Mouse (Mus musculus) hindbrain, embryonic 14.5 days (tissue): Measurements from ENCODE around the gene Cox6b1. TPM values are rescaled to one million over a fixed set of nuclear protein-coding genes. Genes with fewer than 3 reads are reported as not detected.
A peak's percentile ranks its signal among the peaks of the same experiment; 100 is the strongest.

Experiments used
- ATAC-seq: fragments of 200-750 bp; cut with Nextera tagmentation; 2 replicates; pipeline ENCODE4 v1.8.0; 2017; ENCODE audit warnings: moderate number of reproducible peaks, mild to moderate bottlenecking, moderate TSS enrichment, moderate library complexity; ENCODE audit not compliant: low FRiP score
- DNase-seq: peaks from one replicate; pipeline ENCODE4 v3.0.0-alpha.2; 2015; ENCODE audit warnings: low spot score
- H3K27ac ChIP-seq: fragments of 300-500 bp; sonication (generic); 2 replicates; pipeline ENCODE4 v1.5.1; 2014; ENCODE audit warnings: mild to moderate bottlenecking, moderate library complexity
- H3K27me3 ChIP-seq: fragments of 300-500 bp; sonication (generic); 2 replicates; pipeline ENCODE4 v1.6.1; 2014; ENCODE audit warnings: mild to moderate bottlenecking, low read length, mixed read lengths; ENCODE audit not compliant: control insufficient read depth, insufficient read depth
- H3K36me3 ChIP-seq: fragments of 300-500 bp; sonication (generic); replicated peaks from 2 replicates; pipeline ENCODE4 v1.6.1; 2014; ENCODE audit not compliant: control insufficient read depth, insufficient read depth
- H3K4me1 ChIP-seq: fragments of 300-500 bp; sonication (generic); replicated peaks from 2 replicates; pipeline ENCODE4 v1.6.1; 2014; ENCODE audit warnings: antibody characterized with exemption, low read length, mixed read lengths; ENCODE audit not compliant: control insufficient read depth, insufficient read depth
- H3K4me2 ChIP-seq: fragments of 300-500 bp; sonication (generic); replicated peaks from 2 replicates; pipeline ENCODE4 v1.6.1; 2014; ENCODE audit warnings: mild to moderate bottlenecking, moderate library complexity
- H3K4me3 ChIP-seq: fragments of 300-500 bp; sonication (generic); replicated peaks from 2 replicates; pipeline ENCODE4 v1.5.1; 2014; ENCODE audit warnings: mild to moderate bottlenecking, low read length
- H3K9ac ChIP-seq: fragments of 300-500 bp; sonication (generic); 2 replicates; pipeline ENCODE4 v1.6.1; 2014
- H3K9me3 ChIP-seq: fragments of 300-500 bp; sonication (generic); 2 replicates; pipeline ENCODE4 v1.6.1; 2016; ENCODE audit warnings: low read length; ENCODE audit not compliant: control insufficient read depth
- WGBS: fragments of 180-500 bp; shearing (Covaris S2); extraction: QIAGEN DNeasy Blood & Tissue Kit; methylation state at CpG from one replicate; pipeline ENCODE4 v1.1.7; 2014; 5-methylcytosine and 5-hydroxymethylcytosine counted together
- polyA plus RNA-seq: library from polyadenylated mRNA; unstranded; fragments of >200 nt; fragmentation: Nextera tagmentation; extraction: Ambion mirVana; gene quantifications from 2 replicates; pipeline ENCODE4 v1.2.1, GENCODE M21; 2014

Cox6b1 gene
- polyA plus RNA-seq, 1 experiment from 2014 or later: 1,299 TPM

DNA sequence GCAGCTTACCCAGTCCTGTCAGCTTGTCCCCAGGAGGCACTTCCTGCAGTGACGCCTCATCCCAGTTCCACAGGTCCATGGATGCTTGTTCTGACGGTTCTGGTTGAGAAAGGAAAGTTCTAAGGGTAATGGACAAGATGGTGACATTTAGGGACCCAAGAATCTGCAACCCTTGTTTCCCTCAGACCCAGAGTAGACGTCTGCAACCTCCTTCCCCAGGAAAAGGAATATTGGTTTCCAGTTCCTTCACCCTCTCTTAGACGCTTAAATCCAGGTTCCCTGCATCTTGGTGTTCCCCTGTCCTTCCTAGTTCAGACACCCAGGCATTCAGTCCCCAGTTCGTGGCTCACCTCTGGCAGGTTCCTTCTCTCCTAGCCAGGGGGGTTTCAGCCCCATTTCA lies 9.8 kb upstream of the Cox6b1 start, which contains the start of gene Etv2:
Gene Etv2 (minus strand): TSS at position 101 of the 400 bp plus-strand sequence.
- Histone ChIP-seq H3K4me3 (no peak within 1 kb of the TSS), H3K4me2 (peak within 1 kb of the TSS; percentile 27), H3K36me3 (peaks cover 9% of the 10 kb centered on the region), H3K27me3 (peaks cover 63% of the 10 kb centered on the region), H3K9me3 (no peaks in the 10 kb centered on the region), H3K9ac (no peak within 1 kb of the TSS; the same call in 1 of the 2 replicates), H3K4me1 (peaks cover 5% of the 10 kb centered on the region; the same call in 1 of the 2 replicates), H3K27ac (no peak within 1 kb of the TSS)
- ATAC-seq: no peak
- WGBS: 2% methylated on average over 5 of the region's 5 CpGs
- DNase-seq: no peak

DNA sequence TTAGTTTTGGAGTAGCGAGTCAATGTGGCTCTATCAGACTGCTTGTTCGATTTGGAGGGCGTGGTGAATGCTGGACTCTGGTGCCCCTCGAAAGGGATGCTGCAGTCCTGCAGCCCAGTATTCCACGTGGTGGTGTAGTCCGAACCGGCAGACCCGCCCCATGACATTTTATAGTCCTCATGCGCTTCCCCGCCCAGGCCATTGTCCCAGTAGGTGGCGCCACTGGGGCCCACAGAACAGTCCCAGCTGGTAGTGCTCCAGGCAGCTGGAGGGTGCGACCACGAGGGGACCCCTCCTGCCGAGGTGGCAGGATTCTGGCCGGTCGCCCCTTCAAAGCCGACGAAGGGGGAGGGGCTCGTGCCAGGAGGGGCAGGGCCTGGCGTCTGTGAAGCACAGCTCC lies 8.7 kb upstream of the Cox6b1 start:
- H3K27ac ChIP-seq: no peak overlapping the region
- no peak overlapping the region for H3K4me3 ChIP-seq
- H3K4me2 ChIP-seq: peak overlapping the region; percentile 27
- no peak for ATAC-seq
- peak; percentile 47 for DNase-seq
- H3K9ac ChIP-seq: no peak overlapping the region; the same call in 1 of the 2 replicates
- H3K4me1 ChIP-seq: peaks cover 5% of the 10 kb centered on the region; the same call in 1 of the 2 replicates
- H3K36me3 ChIP-seq: no peaks in the 10 kb centered on the region
- H3K27me3 ChIP-seq: peaks cover 68% of the 10 kb centered on the region
- WGBS: 1% methylated on average over 20 of the region's 20 CpGs
- no peaks in the 10 kb centered on the region for H3K9me3 ChIP-seq

DNA sequence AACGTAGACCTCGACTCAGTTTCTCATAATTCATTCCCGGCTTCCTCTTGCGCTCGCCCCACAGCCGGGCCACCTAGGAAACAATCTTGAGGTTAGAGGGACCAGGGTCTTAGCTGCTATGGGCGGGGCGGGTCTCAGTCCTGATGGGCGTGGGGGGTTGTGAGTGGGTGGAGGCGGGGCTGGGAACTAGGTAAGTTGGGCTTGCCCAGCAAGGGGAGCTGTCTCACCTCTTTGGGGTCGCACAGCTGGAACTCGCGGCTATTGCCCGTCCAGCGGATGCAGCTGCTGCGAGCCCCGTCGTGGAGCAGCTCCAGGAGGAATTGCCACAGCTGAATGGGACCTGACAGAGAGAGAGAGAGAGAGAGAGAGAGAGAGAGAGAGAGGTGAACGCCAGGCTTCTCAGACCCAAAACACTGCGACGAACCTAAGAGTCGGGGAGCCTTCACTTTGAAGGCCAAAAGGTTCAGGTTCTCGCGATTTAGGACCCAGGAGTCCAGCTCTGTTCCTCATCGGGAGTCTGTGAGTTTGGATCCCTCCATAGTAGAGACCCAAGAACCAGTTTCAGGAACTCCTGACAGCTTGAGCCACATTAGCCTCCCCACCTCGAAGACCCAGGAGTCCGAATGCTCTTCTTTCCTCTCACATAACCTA lies 7.9 kb upstream of the Cox6b1 start:
- H3K27ac ChIP-seq: no peak overlapping the region
- peaks cover 5% of the 10 kb centered on the region; the same call in 1 of the 2 replicates for H3K4me1 ChIP-seq
- H3K4me2 ChIP-seq: no peak overlapping the region
- WGBS: 7% methylated on average over 27 of the region's 27 CpGs
- H3K36me3 ChIP-seq: no peaks in the 10 kb centered on the region
- no peaks in the 10 kb centered on the region for H3K9me3 ChIP-seq
- no peak for DNase-seq
- no peak overlapping the region for H3K4me3 ChIP-seq
- H3K9ac ChIP-seq: no peak overlapping the region
- ATAC-seq: no peak
- peaks cover 68% of the 10 kb centered on the region for H3K27me3 ChIP-seq

DNA sequence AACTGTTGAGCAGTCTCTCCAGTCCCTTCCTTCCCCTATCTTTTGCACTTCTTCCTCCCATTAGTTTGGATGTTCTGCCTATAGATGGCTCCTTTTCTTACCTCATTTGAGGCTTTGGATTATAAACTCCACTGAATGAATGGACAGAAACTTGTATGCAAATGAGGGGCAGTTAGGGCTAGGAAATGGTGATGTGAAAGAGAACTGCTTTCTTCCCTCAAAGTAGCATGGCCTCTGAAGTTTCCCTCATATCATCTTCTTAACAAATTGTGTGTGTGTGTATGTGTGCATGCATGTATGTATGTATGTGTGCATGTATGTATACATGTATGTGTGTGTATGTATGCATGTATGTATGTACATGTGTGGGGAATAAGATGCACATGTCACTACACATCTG lies 3.1 kb upstream of the Cox6b1 start:
- Histone ChIP-seq H3K9ac (no peak overlapping the region), H3K27me3 (peaks cover 34% of the 10 kb centered on the region), H3K4me3 (no peak overlapping the region), H3K36me3 (peaks cover 8% of the 10 kb centered on the region), H3K4me2 (no peak overlapping the region), H3K27ac (no peak overlapping the region), H3K4me1 (peaks cover 12% of the 10 kb centered on the region), H3K9me3 (no peaks in the 10 kb centered on the region)
- no peak for ATAC-seq
- no peak for DNase-seq

DNA sequence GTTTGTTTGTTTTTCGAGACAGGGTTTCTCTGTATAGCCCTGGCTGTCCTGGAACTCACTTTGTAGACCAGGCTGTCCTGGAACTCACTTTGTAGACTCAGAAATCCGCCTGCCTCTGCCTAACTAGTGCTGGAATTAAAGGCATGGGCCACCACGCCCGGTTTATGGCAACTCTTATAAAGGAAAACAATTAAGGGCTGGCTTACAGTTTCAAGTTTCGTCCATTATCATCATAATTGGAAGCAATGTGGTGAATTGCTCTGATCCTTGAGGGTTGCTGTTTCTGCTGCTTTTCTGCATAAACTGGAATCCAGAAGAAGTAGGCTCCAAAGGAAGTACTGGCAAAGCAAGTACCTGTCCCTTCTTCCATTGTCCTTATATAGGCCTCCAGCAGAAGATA lies 696 bp upstream of the Cox6b1 start:
- DNase-seq: no peak
- H3K9ac ChIP-seq: no peak overlapping the region; the same call in 1 of the 2 replicates
- H3K27ac ChIP-seq: no peak overlapping the region
- peaks cover 12% of the 10 kb centered on the region for H3K4me1 ChIP-seq
- no peak for ATAC-seq
- 89% methylated on average over 5 of the region's 5 CpGs for WGBS
- H3K4me3 ChIP-seq: peak overlapping the region; percentile 63; the same call in 1 of the 2 replicates
- H3K36me3 ChIP-seq: peaks cover 31% of the 10 kb centered on the region
- peak overlapping the region; percentile 53 for H3K4me2 ChIP-seq
- no peaks in the 10 kb centered on the region for H3K9me3 ChIP-seq
- H3K27me3 ChIP-seq: peaks cover 10% of the 10 kb centered on the region

DNA sequence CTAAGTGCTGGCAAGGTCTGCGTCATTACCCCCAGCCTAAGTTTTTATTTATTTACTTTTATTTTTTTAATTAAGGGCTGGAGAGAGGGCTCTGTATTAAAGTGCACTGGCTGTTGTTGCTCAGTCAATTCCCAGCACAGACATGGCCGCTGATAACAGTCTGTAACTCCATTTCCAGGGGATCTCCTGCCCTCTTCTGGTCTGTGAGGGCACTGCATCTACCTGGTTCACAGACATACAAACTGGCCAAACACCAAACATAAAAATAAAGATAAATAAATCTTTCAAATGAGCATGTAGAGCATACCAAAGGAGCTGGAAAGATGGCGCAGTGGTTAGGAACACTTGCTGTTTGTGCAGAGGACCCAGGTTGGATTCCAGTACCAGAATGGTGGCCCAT lies 6.7 kb downstream of the Cox6b1 start:
- Histone ChIP-seq H3K9me3 (no peaks in the 10 kb centered on the region), H3K4me2 (no peak overlapping the region), H3K27me3 (no peaks in the 10 kb centered on the region), H3K9ac (no peak overlapping the region), H3K27ac (no peak overlapping the region), H3K4me3 (no peak overlapping the region), H3K4me1 (no peaks in the 10 kb centered on the region), H3K36me3 (peaks cover 77% of the 10 kb centered on the region)
- 88% methylated on average over 3 of the region's 3 CpGs for WGBS
- DNase-seq (no peak), ATAC-seq (no peak)

DNA sequence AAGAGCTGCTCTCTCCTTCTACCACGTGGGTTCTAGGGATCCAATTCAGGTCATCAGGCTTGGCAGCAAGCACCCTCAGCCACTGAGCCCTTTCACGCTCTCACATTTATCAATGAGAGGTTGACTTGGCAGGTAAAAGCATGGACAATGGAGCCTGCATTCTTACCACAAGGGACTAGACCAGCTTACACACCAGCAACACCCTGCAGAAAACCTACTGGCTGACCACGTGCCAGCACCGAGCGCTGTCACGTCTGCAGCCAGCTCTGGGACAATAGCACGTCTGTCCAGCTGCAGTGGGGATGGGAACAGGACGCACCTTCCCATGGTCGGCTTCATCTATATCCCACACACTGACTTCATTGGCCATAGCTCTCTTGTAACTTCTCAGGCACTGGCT lies 7.3 kb downstream of the Cox6b1 start:
- Histone ChIP-seq H3K36me3 (peaks cover 72% of the 10 kb centered on the region), H3K4me3 (no peak overlapping the region), H3K27ac (no peak overlapping the region), H3K4me2 (no peak overlapping the region), H3K9me3 (no peaks in the 10 kb centered on the region), H3K4me1 (no peaks in the 10 kb centered on the region), H3K27me3 (no peaks in the 10 kb centered on the region), H3K9ac (no peak overlapping the region)
- ATAC-seq (no peak), DNase-seq (no peak)
- WGBS: 95% methylated on average over 9 of the region's 9 CpGs

DNA sequence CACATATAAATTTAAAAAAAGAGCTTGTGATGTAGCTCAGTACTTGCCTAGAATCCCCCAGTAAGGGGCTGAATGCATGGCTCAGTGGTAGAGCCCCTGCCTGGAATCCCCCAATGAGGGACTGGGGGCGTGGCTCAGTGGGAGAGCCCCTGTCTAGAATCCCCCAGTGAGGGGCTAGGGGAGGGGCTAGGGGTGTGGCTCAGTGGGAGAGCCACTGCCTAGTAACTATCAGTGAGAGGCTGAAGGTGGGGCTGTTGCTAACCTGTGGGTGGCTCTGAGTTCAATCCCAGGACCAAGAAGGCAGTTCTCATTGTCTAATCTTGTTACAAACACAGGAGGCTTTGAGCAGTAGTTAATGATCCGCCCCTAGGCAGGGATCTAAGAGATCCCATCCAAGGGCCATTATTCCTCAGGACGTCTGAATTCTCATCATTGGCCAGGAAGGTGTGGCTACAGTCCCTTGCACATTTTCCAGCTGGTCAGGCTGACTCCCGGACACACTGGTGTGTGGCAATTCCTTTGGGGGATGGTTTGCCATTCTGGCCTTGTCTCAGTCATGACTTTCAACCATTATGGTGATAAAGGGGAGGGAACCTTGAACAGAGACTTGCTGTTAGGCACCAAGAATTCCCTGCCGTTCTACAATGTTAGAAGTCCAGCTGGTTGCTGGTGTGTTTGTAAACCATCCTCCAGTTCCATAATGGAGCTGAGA lies 10.7 kb downstream of the Cox6b1 start:
- WGBS: 61% methylated on average over 5 of the region's 5 CpGs
- H3K4me1 ChIP-seq: no peaks in the 10 kb centered on the region
- no peaks in the 10 kb centered on the region for H3K9me3 ChIP-seq
- H3K27me3 ChIP-seq: no peaks in the 10 kb centered on the region
- H3K4me2 ChIP-seq: no peak overlapping the region
- no peak overlapping the region for H3K4me3 ChIP-seq
- H3K36me3 ChIP-seq: peaks cover 43% of the 10 kb centered on the region
- no peak overlapping the region for H3K27ac ChIP-seq
- no peak overlapping the region for H3K9ac ChIP-seq
- DNase-seq: no peak
- ATAC-seq: no peak

DNA sequence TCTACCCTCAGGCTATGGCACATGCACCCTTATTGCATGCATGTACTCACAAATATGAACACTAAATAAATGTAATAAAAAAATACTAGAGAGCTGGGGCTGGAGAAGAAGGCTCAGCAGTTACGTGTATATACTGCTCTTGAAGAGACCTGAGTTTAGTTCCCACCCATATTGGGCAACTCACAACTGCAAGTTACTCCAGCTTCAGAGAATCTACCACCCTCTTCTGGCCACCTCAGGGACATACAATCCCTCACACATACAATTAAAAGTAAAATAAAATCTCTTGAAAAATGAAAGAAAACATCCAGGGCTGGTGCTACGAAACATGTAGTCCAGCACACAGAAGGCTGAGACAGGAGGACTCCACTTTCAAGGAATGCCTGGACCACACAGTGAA lies 11.5 kb downstream of the Cox6b1 start:
- DNase-seq (no peak), ATAC-seq (no peak)
- Histone ChIP-seq H3K9ac (no peak overlapping the region), H3K4me3 (no peak overlapping the region), H3K4me1 (no peaks in the 10 kb centered on the region), H3K9me3 (no peaks in the 10 kb centered on the region), H3K27me3 (no peaks in the 10 kb centered on the region), H3K27ac (no peak overlapping the region), H3K4me2 (no peak overlapping the region), H3K36me3 (peaks cover 40% of the 10 kb centered on the region)
- 85% methylated on average over 2 of the region's 2 CpGs for WGBS
